Mouse (Mus musculus) heart, adult 2 months (tissue): ENCODE measurements around the gene Gm20388. TPM values are rescaled to one million over a fixed set of nuclear protein-coding genes. Genes with fewer than 3 reads are reported as not detected.

Experiments used
- DNase-seq, 2 experiments: peaks; one replicate each; pipeline ENCODE4 v3.0.0; 2021
- H3K27ac ChIP-seq: fragments of 200-600 bp; 2 replicates; pipeline ENCODE4 v1.8.1; 2022
- H3K27me3 ChIP-seq: fragments of 200-500 bp; 2 replicates; pipeline ENCODE4 v1.6.1; 2012; ENCODE audit warnings: mild to moderate bottlenecking, low read length, inconsistent platforms, mixed read lengths; ENCODE audit not compliant: control insufficient read depth, insufficient read depth
- H3K36me3 ChIP-seq: fragments of 200-500 bp; 2 replicates; pipeline ENCODE4 v1.6.1; 2012; ENCODE audit warnings: low read length, inconsistent platforms; ENCODE audit not compliant: control insufficient read depth, insufficient read depth
- H3K4me1 ChIP-seq: fragments of 200-500 bp; 2 replicates; pipeline ENCODE4 v1.6.1; 2011; ENCODE audit warnings: low read length; ENCODE audit not compliant: control insufficient read depth, insufficient read depth
- H3K4me3 ChIP-seq: fragments of 200-600 bp; 2 replicates; pipeline ENCODE4 v1.8.1; 2022
- H3K79me2 ChIP-seq: fragments of 200-500 bp; replicated peaks from 2 replicates; pipeline ENCODE4 v1.6.1; 2012; ENCODE audit warnings: mild to moderate bottlenecking, inconsistent platforms, low read length, moderate library complexity, mixed read lengths; ENCODE audit not compliant: control insufficient read depth, insufficient read depth
- H3K9ac ChIP-seq: fragments of 200-500 bp; 2 replicates; pipeline ENCODE4 v1.6.1; 2012; ENCODE audit warnings: low read depth, mild to moderate bottlenecking, control low read depth, inconsistent platforms, low read length, mixed read lengths
- CTCF ChIP-seq: fragments of 200-600 bp; IDR thresholded peaks from 2 replicates; pipeline ENCODE4 v1.8.1; 2022; ENCODE audit warnings: antibody characterized with exemption, mild to moderate bottlenecking, moderate library complexity
- EP300 ChIP-seq: fragments of 200-500 bp; IDR thresholded peaks from 2 replicates; pipeline ENCODE4 v1.6.1; 2011; ENCODE audit warnings: low read depth, low read length, control low read depth; ENCODE audit not compliant: insufficient read depth
- POLR2A ChIP-seq: fragments of 200-500 bp; IDR thresholded peaks from 2 replicates; pipeline ENCODE4 v1.6.1; 2011; ENCODE audit warnings: mild to moderate bottlenecking, low read depth, low read length, control low read depth; ENCODE audit not compliant: insufficient read depth
- WGBS: fragments of 180-500 bp; shearing (Covaris S2); methylation state at CpG from one replicate; pipeline ENCODE4 v1.1.7; 2018; 5-methylcytosine and 5-hydroxymethylcytosine counted together
- intact Hi-C: fragments of 180-260 bp; cut with DNase I; formaldehyde crosslinking; loops from one replicate; pipeline ENCODE4 v1.15.1; 2025
- polyA plus RNA-seq: library from polyadenylated mRNA; depleted of rRNA; stranded (reverse); fragments of >200 nt; gene quantifications from 2 replicates; pipeline ENCODE4 v1.2.3, GENCODE M21; 2012
- total RNA-seq, 2 experiments: library from RNA; stranded (reverse); gene quantifications; 2 replicates each; pipeline ENCODE4 v1.2.3; 2021

The Gm20388 gene
- total and polyA plus RNA-seq, 3 experiments = 1.8 to 32.3 TPM; not detected in 1

- intact Hi-C loops = no loop called here
- Histone ChIP-seq H3K27ac (no peak overlapping the region), H3K9ac (no peak overlapping the region), H3K79me2 (no peaks in the 10 kb centered on the region), H3K36me3 (no peaks in the 10 kb centered on the region), H3K4me1 (no peaks in the 10 kb centered on the region), H3K27me3 (no peaks in the 10 kb centered on the region), H3K4me3 (no peak overlapping the region)
- no peak for DNase-seq
- 70% methylated on average over 14 of the region's 14 CpGs for WGBS
- no peak for TF ChIP-seq CTCF
- no peak for TF ChIP-seq EP300
- no peak for TF ChIP-seq POLR2A
These were observed 820.9 kb downstream of the Gm20388 start for GRCm38 (mm10) chr8:120731582-120731981.

- no peak overlapping the region for H3K27ac ChIP-seq
- 79% methylated on average over 6 of the region's 6 CpGs for WGBS
- H3K4me1 ChIP-seq = no peaks in the 10 kb centered on the region
- H3K27me3 ChIP-seq = no peaks in the 10 kb centered on the region
- H3K79me2 ChIP-seq = no peaks in the 10 kb centered on the region
- H3K9ac ChIP-seq = no peak overlapping the region
- DNase-seq = no peak
- H3K36me3 ChIP-seq = no peaks in the 10 kb centered on the region
- intact Hi-C loops = no loop called here
- TF ChIP-seq EP300 = no peak
- TF ChIP-seq CTCF = no peak
- no peak for TF ChIP-seq POLR2A
- no peak overlapping the region for H3K4me3 ChIP-seq
These were observed 821.4 kb downstream of the Gm20388 start for GRCm38 (mm10) chr8:120732068-120732467.

GRCm38 (mm10) chr8:120735770-120736481 lies 825.3 kb downstream of the Gm20388 start, which contains the start of gene Irf8:
Irf8 (plus strand) TSS chr8:120736358.
- Histone ChIP-seq H3K36me3 (no peaks in the 10 kb centered on the region), H3K79me2 (no peaks in the 10 kb centered on the region), H3K9ac (peak within 1 kb of the TSS; percentile 69), H3K27me3 (no peaks in the 10 kb centered on the region), H3K4me3 (peak within 1 kb of the TSS; percentile 67), H3K4me1 (peaks cover 6% of the 10 kb centered on the region), H3K27ac (peak within 1 kb of the TSS; percentile 48)
- WGBS = 1% methylated on average over 62 of the region's 62 CpGs
- peak; percentile 92 to 93 for DNase-seq
- intact Hi-C loops = loop anchor here (5.0 kb wide), 2 partner anchors 39 to 61 kb away; no protein-coding TSS in a partner anchor
- TF ChIP-seq CTCF = peak; percentile 47
- TF ChIP-seq POLR2A = peak; percentile 79
- TF ChIP-seq EP300 = no peak

- 1% methylated on average over 11 of the region's 11 CpGs for WGBS
- peaks cover 6% of the 10 kb centered on the region for H3K4me1 ChIP-seq
- DNase-seq = peak in 1 of 2 experiments; percentile 67
- TF ChIP-seq POLR2A (no peak), EP300 (no peak), CTCF (no peak)
- peak overlapping the region; percentile 48 for H3K27ac ChIP-seq
- H3K79me2 ChIP-seq = no peaks in the 10 kb centered on the region
- peak overlapping the region; percentile 67 for H3K4me3 ChIP-seq
- H3K36me3 ChIP-seq = no peaks in the 10 kb centered on the region
- H3K9ac ChIP-seq = peak overlapping the region; percentile 69
- intact Hi-C loops = loop anchor here (5.0 kb wide), 2 partner anchors 39 to 61 kb away; no protein-coding TSS in a partner anchor
- no peaks in the 10 kb centered on the region for H3K27me3 ChIP-seq
These were observed 825.8 kb downstream of the Gm20388 start for GRCm38 (mm10) chr8:120736486-120736885.

GRCm38 (mm10) chr8:120737166-120737565 lies 826.5 kb downstream of the Gm20388 start:
- no peaks in the 10 kb centered on the region for H3K36me3 ChIP-seq
- no peaks in the 10 kb centered on the region for H3K79me2 ChIP-seq
- H3K4me1 ChIP-seq = peaks cover 6% of the 10 kb centered on the region
- H3K27me3 ChIP-seq = no peaks in the 10 kb centered on the region
- TF ChIP-seq CTCF (no peak), POLR2A (no peak), EP300 (no peak)
- H3K27ac ChIP-seq = peak overlapping the region; percentile 48; the same call in 1 of the 2 replicates
- no peak overlapping the region for H3K9ac ChIP-seq
- no peak overlapping the region for H3K4me3 ChIP-seq
- WGBS = 63% methylated on average over 7 of the region's 7 CpGs
- intact Hi-C loops = loop anchor here (5.0 kb wide), 2 partner anchors 40 to 60 kb away; no protein-coding TSS in a partner anchor
- DNase-seq = peak in 1 of 2 experiments; percentile 27

GRCm38 (mm10) chr8:120738771-120739170 lies 828.1 kb downstream of the Gm20388 start:
- peak; percentile 54 to 58 for DNase-seq
- Histone ChIP-seq H3K4me1 (peaks cover 6% of the 10 kb centered on the region), H3K79me2 (no peaks in the 10 kb centered on the region), H3K36me3 (no peaks in the 10 kb centered on the region), H3K27me3 (no peaks in the 10 kb centered on the region), H3K9ac (no peak overlapping the region), H3K27ac (peak overlapping the region; percentile 38; the same call in 1 of the 2 replicates), H3K4me3 (no peak overlapping the region; the same call in 1 of the 2 replicates)
- intact Hi-C loops = loop anchor here (5.0 kb wide), 2 partner anchors 41 to 59 kb away; no protein-coding TSS in a partner anchor
- no peak for TF ChIP-seq POLR2A
- TF ChIP-seq CTCF = no peak
- TF ChIP-seq EP300 = no peak
- 43% methylated on average over 4 of the region's 4 CpGs for WGBS
